Comparison of ENCODE assay signal across 20 mouse cellular contexts in genomic region chr10:76898428-76898827, GRCm38 (mm10).
"Had no signal": no experiment of that assay in that cellular context is flagged by ENCODE, and none has a peak within 500 bp of the region (broad histone marks: within the 10 kb centered on the region; RNA-seq: fewer than 3 reads in every experiment).

No protein-coding gene starts in this region.

- H3K36me3 ChIP-seq: kidney, embryonic 15.5 days; liver, embryonic 15.5 days; stomach, embryonic 15.5 days had no signal

- H3K9me3 ChIP-seq: kidney, embryonic 15.5 days; liver, embryonic 15.5 days; midbrain, embryonic 12.5 days; stomach, embryonic 15.5 days had no signal

- DNase-seq: kidney, adult 11 months; kidney, adult 8-10 months; kidney, postnatal 10 days; kidney, postnatal 36 days; layer of hippocampus, postnatal 36 days; lung, adult 2 months; lung, postnatal 14 days; lung, postnatal 4 days; retina, postnatal 1 day; right cerebral cortex, postnatal 25 days; spleen, adult 18-20 months; thymus, postnatal 25 days had no signal

- H3K27ac ChIP-seq: kidney, embryonic 15.5 days; left cerebral cortex, adult 2 months; liver, embryonic 15.5 days; midbrain, embryonic 12.5 days; neural tube, embryonic 13.5 days; stomach, embryonic 15.5 days had no signal

- H3K4me3 ChIP-seq: kidney, embryonic 15.5 days; left cerebral cortex, adult 2 months; liver, embryonic 15.5 days; midbrain, embryonic 12.5 days; myocyte; neural tube, embryonic 13.5 days; stomach, embryonic 15.5 days had no signal

- H3K27me3 ChIP-seq: kidney, embryonic 15.5 days; liver, embryonic 15.5 days; midbrain, embryonic 12.5 days; neural tube, embryonic 13.5 days; stomach, embryonic 15.5 days had no signal

- ATAC-seq: midbrain, embryonic 16.5 days had no signal

- H3K4me2 ChIP-seq: kidney, embryonic 15.5 days; liver, embryonic 15.5 days; midbrain, embryonic 12.5 days; neural tube, embryonic 13.5 days; stomach, embryonic 15.5 days had no signal

- H3K9ac ChIP-seq: kidney, embryonic 15.5 days; liver, embryonic 15.5 days; midbrain, embryonic 12.5 days; neural tube, embryonic 13.5 days; stomach, embryonic 15.5 days had no signal
